Mouse (Mus musculus) forebrain, embryonic 11.5 days (tissue): Measurements from ENCODE around the gene Bard1. TPM values are rescaled to one million over a fixed set of nuclear protein-coding genes. Genes with fewer than 3 reads are reported as not detected.

Source experiments
- ATAC-seq: fragments of 200-750 bp; cut with Nextera tagmentation; replicated peaks from 2 replicates; pipeline ENCODE4 v1.8.0; 2017; ENCODE audit warnings: moderate TSS enrichment; ENCODE audit not compliant: low FRiP score
- DNase-seq: peaks from one replicate; pipeline ENCODE4 v3.0.0-alpha.2; 2017; ENCODE audit warnings: low spot score
- H3K27ac ChIP-seq: fragments of 300-500 bp; sonication (generic); 2 replicates; pipeline ENCODE4 v1.5.1; 2014; ENCODE audit warnings: low read depth, low read length
- H3K27me3 ChIP-seq: fragments of 300-500 bp; sonication (generic); 2 replicates; pipeline ENCODE4 v1.6.1; 2014; ENCODE audit warnings: mild to moderate bottlenecking, low read length, mixed read lengths; ENCODE audit not compliant: control insufficient read depth, insufficient read depth
- H3K36me3 ChIP-seq: fragments of 300-500 bp; sonication (generic); 2 replicates; pipeline ENCODE4 v1.6.1; 2014; ENCODE audit warnings: mild to moderate bottlenecking, low read length, moderate library complexity, mixed read lengths; ENCODE audit not compliant: control insufficient read depth, insufficient read depth
- H3K4me1 ChIP-seq: fragments of 300-500 bp; sonication (generic); replicated peaks from 2 replicates; pipeline ENCODE4 v1.6.1; 2014; ENCODE audit warnings: low read length, mixed read lengths; ENCODE audit not compliant: control insufficient read depth, insufficient read depth
- H3K4me2 ChIP-seq: fragments of 300-500 bp; sonication (generic); 2 replicates; pipeline ENCODE4 v1.6.1; 2014; ENCODE audit warnings: low read depth, mild to moderate bottlenecking, low read length, moderate library complexity, mixed read lengths; ENCODE audit not compliant: severe bottlenecking
- H3K4me3 ChIP-seq: fragments of 300-500 bp; sonication (generic); 2 replicates; pipeline ENCODE4 v1.5.1; 2014; ENCODE audit warnings: low read depth, low read length
- H3K9ac ChIP-seq: fragments of 300-500 bp; sonication (generic); 2 replicates; pipeline ENCODE4 v1.6.1; 2014; ENCODE audit warnings: low read length
- H3K9me3 ChIP-seq: fragments of 300-500 bp; sonication (generic); 2 replicates; pipeline ENCODE4 v1.6.1; 2016; ENCODE audit warnings: low read length, mixed read lengths; ENCODE audit not compliant: control insufficient read depth
- WGBS: fragments of 180-500 bp; shearing (Covaris S2); extraction: QIAGEN DNeasy Blood & Tissue Kit; methylation state at CpG from one replicate; pipeline ENCODE4 v1.1.7; 2014; 5-methylcytosine and 5-hydroxymethylcytosine counted together
- polyA plus RNA-seq: library from polyadenylated mRNA; unstranded; fragments of >200 nt; fragmentation: Nextera tagmentation; extraction: Ambion mirVana; gene quantifications from 2 replicates; pipeline ENCODE4 v1.2.1, GENCODE M21; 2014

Gene Bard1
- polyA plus RNA-seq, 1 experiment from 2014 or later, result 3.4 TPM

DNA sequence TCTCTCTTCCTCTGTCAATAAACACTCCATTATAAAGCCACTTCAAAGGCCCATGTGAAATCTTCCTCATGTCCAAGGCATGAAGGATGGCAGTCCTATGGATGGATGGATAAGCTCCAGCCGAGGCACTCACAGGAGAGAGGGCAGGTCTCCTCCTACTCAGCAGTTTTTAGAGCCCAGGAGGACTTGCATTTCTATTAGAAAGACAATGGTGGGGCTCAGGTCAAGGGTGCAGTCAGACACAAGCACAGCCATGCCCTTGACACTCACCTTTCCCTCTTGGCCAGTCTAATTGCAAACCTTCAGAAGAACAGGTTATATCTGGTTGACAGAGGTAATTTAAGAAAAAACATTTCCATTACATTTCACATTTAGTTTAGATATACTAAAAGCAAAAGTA is 67.4 kb downstream of the Bard1 start:
- Histone ChIP-seq H3K9me3 (no peaks in the 10 kb centered on the region), H3K9ac (no peak overlapping the region), H3K27ac (no peak overlapping the region), H3K4me2 (no peak overlapping the region), H3K36me3 (no peaks in the 10 kb centered on the region), H3K4me3 (no peak overlapping the region), H3K4me1 (no peaks in the 10 kb centered on the region), H3K27me3 (no peaks in the 10 kb centered on the region)
- WGBS, result 86% methylated on average over 1 of the region's 1 CpGs
- DNase-seq (no peak), ATAC-seq (no peak)

DNA sequence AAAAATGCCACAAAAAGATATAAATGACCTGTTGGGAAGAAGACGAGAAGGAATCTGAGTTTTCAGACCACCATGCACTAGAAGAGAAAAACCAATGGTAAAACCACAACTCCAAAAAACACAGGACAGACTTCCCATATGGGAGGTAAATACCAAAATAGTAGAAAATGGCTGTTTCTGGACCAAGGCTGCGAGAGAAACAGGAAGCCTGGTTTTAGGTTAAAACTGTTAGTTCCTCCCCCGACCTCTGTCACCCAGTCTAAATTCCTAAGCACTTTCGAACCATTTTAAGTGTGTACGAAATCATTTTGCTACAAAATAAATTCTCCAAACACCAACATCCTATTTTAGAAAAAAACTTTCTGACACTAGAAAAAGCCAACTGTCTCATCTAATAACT is 80.2 kb downstream of the Bard1 start:
- H3K36me3 ChIP-seq, result no peaks in the 10 kb centered on the region
- no peak overlapping the region for H3K4me3 ChIP-seq
- no peaks in the 10 kb centered on the region for H3K4me1 ChIP-seq
- ATAC-seq, result no peak
- no peak overlapping the region for H3K27ac ChIP-seq
- no peaks in the 10 kb centered on the region for H3K27me3 ChIP-seq
- DNase-seq, result no peak
- no peak overlapping the region for H3K9ac ChIP-seq
- H3K4me2 ChIP-seq, result no peak overlapping the region
- WGBS, result 87% methylated on average over 5 of the region's 5 CpGs
- H3K9me3 ChIP-seq, result no peaks in the 10 kb centered on the region

DNA sequence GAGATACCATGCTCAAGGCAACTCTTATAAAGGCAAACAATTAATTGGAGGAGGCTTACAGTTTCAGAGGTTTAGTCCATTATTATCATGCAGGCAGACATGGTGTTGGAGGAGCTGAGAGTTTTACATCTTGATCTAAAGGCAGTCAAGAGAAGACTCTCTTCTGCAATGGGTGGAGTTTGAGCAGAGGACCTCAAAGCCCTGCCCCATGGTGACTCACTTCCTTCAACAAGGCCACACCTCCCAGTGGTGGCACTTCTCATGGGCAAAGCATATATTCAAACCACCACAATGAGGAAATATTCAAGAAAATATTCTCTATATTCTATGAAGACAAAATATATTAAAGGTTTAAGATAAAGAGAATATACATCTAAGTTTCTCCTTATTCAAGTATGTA is 88.6 kb downstream of the Bard1 start:
- DNase-seq (no peak), ATAC-seq (no peak)
- Histone ChIP-seq H3K9me3 (no peaks in the 10 kb centered on the region), H3K36me3 (no peaks in the 10 kb centered on the region), H3K4me1 (no peaks in the 10 kb centered on the region), H3K27ac (no peak overlapping the region), H3K4me2 (no peak overlapping the region), H3K27me3 (no peaks in the 10 kb centered on the region), H3K9ac (no peak overlapping the region), H3K4me3 (no peak overlapping the region)

DNA sequence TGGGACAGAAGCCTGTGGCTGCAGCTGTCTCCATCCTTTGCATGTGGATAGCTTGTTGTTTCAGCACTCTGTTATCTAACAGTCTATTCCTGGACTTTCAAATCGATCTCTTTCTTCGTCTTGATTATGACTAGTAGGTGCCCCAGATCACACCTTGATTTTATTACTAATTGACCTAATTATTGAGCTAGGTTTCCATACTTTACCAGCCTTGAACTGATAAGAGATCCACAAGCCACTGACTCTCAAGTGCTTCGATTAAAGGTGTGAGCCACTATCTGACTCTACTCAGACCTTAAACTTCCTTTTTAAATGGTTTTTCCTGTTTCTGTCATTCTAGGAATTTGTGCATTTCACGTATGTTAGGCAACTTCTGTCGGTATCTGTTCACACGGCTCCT is 96.9 kb downstream of the Bard1 start:
- Histone ChIP-seq H3K27ac (no peak overlapping the region), H3K4me2 (no peak overlapping the region), H3K9ac (no peak overlapping the region), H3K4me1 (no peaks in the 10 kb centered on the region), H3K36me3 (no peaks in the 10 kb centered on the region), H3K27me3 (no peaks in the 10 kb centered on the region), H3K4me3 (no peak overlapping the region), H3K9me3 (no peaks in the 10 kb centered on the region)
- no peak for DNase-seq
- WGBS, result 88% methylated on average over 6 of the region's 6 CpGs
- no peak for ATAC-seq

DNA sequence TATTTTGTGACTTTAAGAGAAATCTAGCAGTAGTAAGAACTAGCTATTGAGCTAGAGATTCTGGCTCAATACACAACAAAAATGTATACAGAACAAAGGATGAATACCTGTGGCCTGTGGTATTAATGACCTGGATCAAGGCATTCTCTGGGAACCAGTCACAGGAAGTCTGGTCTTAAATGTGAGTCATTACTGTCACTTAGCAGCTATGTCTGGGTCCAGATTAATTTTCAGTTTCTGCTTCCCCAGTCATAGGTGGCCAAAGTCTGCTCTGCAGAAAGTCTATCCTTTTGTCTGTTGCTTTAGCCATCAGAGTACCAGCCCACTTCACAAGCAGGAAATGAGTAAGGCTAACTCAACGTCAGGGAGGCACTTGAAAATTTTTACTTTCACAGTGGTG is 98.8 kb downstream of the Bard1 start:
- no peaks in the 10 kb centered on the region for H3K9me3 ChIP-seq
- H3K27me3 ChIP-seq, result no peaks in the 10 kb centered on the region
- H3K4me2 ChIP-seq, result no peak overlapping the region
- no peak for DNase-seq
- H3K36me3 ChIP-seq, result no peaks in the 10 kb centered on the region
- no peak for ATAC-seq
- no peak overlapping the region for H3K27ac ChIP-seq
- H3K9ac ChIP-seq, result no peak overlapping the region
- H3K4me3 ChIP-seq, result no peak overlapping the region
- WGBS, result 66% methylated on average over 1 of the region's 1 CpGs
- H3K4me1 ChIP-seq, result no peaks in the 10 kb centered on the region

DNA sequence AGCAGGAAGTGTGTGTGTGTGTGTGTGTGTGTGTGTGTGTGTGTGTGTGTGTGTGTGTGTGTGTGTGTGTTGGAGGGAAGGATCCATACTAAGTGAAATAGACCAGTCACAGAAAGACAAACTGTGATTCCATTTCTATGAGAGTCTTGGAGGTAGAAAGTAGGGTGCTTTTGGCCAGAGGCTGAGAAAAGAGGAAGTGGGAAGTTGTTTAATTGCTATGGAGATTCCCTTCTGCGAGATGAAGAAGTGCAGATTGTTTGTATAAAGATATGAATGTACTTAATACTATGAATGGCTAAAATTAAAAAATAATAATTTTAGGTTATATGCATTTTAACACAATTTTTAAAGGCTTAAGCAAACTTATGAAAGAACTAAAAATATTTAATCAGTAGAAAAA is 99.2 kb downstream of the Bard1 start:
- ATAC-seq (no peak), DNase-seq (no peak)

DNA sequence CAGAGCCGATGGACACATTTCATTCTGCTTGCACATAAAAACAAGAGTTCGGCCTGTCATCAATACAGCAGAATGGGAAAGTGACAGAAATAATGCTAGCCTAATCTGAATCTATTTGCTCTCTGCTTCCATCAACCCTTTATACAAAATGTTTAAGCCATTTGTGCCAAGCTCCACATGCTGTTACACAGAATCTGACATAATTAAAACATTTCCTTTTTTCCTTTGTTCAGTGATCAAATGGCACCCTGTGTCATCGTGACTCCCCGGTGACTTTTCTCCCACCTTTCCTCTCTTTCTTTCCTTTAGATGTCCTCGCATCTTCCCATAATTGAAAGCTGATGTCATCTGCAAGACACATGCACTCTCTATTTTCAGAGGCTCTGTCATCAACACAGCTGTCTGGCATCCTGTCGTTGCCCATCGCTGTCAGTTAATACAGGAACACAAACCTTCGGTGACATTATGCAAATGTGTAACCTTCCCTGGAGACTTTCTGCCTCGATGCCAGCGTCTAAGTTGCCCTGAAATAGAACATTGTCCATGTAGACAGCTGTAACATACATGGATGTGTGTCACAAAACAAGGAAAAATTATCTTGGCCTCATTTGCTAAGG is 105.5 kb downstream of the Bard1 start:
- 79% methylated on average over 10 of the region's 10 CpGs for WGBS
- Histone ChIP-seq H3K27ac (no peak overlapping the region), H3K4me2 (no peak overlapping the region), H3K9ac (no peak overlapping the region), H3K4me3 (no peak overlapping the region), H3K9me3 (no peaks in the 10 kb centered on the region), H3K27me3 (no peaks in the 10 kb centered on the region), H3K36me3 (no peaks in the 10 kb centered on the region), H3K4me1 (no peaks in the 10 kb centered on the region)
- ATAC-seq, result no peak
- DNase-seq, result no peak

More for the DNA sequence above, 99.2 kb downstream of the Bard1 start:
- Histone ChIP-seq H3K4me2 (no peak overlapping the region), H3K4me1 (no peaks in the 10 kb centered on the region), H3K9me3 (no peaks in the 10 kb centered on the region), H3K27ac (no peak overlapping the region), H3K27me3 (no peaks in the 10 kb centered on the region), H3K9ac (no peak overlapping the region), H3K4me3 (no peak overlapping the region), H3K36me3 (no peaks in the 10 kb centered on the region)
- WGBS, result 86% methylated on average over 1 of the region's 1 CpGs

DNA sequence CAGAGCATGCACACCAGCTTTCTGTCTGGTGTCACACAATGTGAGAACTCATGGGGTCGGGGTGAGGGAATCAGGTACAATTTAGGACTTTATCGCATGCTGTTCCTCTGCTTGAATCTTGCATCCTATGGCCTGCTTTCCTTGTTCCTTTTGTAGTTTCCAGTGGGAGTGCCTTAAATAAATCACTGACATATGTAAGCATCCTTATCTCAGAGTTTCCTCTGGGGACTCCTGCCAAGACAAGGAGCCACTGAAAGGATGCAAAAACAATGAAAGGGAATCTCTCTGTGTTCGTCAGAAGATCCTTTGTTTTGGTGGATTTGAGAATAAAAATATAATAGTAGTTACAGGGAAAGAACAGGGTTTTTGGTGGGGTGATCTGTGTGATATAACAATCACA is 106.2 kb downstream of the Bard1 start:
- H3K4me1 ChIP-seq, result no peaks in the 10 kb centered on the region
- 78% methylated on average over 3 of the region's 3 CpGs for WGBS
- no peaks in the 10 kb centered on the region for H3K27me3 ChIP-seq
- no peak overlapping the region for H3K27ac ChIP-seq
- no peak overlapping the region for H3K9ac ChIP-seq
- DNase-seq (no peak), ATAC-seq (no peak)
- no peaks in the 10 kb centered on the region for H3K36me3 ChIP-seq
- no peak overlapping the region for H3K4me2 ChIP-seq
- H3K9me3 ChIP-seq, result no peaks in the 10 kb centered on the region
- H3K4me3 ChIP-seq, result no peak overlapping the region
